Mouse (Mus musculus) small intestine, adult 2 months (tissue): ENCODE results near the gene Sgca. TPM values are rescaled to one million over a fixed set of nuclear protein-coding genes. Genes with fewer than 3 reads are reported as not detected.

Experiments
- H3K27ac ChIP-seq: fragments of 200-500 bp; 2 replicates; pipeline ENCODE4 v1.5.1; 2012; ENCODE audit warnings: low read depth, low read length, control low read depth, inconsistent platforms; ENCODE audit not compliant: insufficient read depth
- H3K27me3 ChIP-seq: fragments of 200-500 bp; 2 replicates; pipeline ENCODE4 v1.6.1; 2012; ENCODE audit warnings: mild to moderate bottlenecking, moderate library complexity, low read length, inconsistent platforms; ENCODE audit not compliant: control insufficient read depth, insufficient read depth
- H3K36me3 ChIP-seq: fragments of 200-500 bp; 2 replicates; pipeline ENCODE4 v1.6.1; 2012; ENCODE audit warnings: mild to moderate bottlenecking, low read length, control low read depth, inconsistent platforms; ENCODE audit not compliant: control insufficient read depth, insufficient read depth
- H3K4me1 ChIP-seq: fragments of 200-500 bp; 2 replicates; pipeline ENCODE4 v1.6.1; 2012; ENCODE audit warnings: low read length, inconsistent platforms, mixed read lengths; ENCODE audit not compliant: control insufficient read depth, insufficient read depth, insufficient read length
- H3K4me3 ChIP-seq: fragments of 200-500 bp; 2 replicates; pipeline ENCODE4 v1.5.1; 2012; ENCODE audit warnings: low read depth, mild to moderate bottlenecking, control low read depth, inconsistent platforms, low read length, moderate library complexity
- CTCF ChIP-seq: fragments of 200-500 bp; IDR thresholded peaks from 2 replicates; pipeline ENCODE4 v1.5.1; 2012; ENCODE audit warnings: low read depth, mild to moderate bottlenecking, control low read depth, inconsistent platforms, low read length, moderate library complexity, mixed read lengths; ENCODE audit not compliant: insufficient replicate concordance, insufficient read length; ENCODE audit errors: extremely low read depth
- POLR2A ChIP-seq: fragments of 200-500 bp; IDR thresholded peaks from 2 replicates; pipeline ENCODE4 v1.6.1; 2012; ENCODE audit warnings: low read depth, mild to moderate bottlenecking, control low read depth, inconsistent platforms, low read length, moderate library complexity
- WGBS: fragments of 180-500 bp; shearing (Covaris S2); methylation state at CpG from one replicate; pipeline ENCODE4 v1.1.7; 2018; 5-methylcytosine and 5-hydroxymethylcytosine counted together
- polyA plus RNA-seq: library from polyadenylated mRNA; depleted of rRNA; stranded (reverse); fragments of >200 nt; gene quantifications from 2 replicates; pipeline ENCODE4 v1.2.3, GENCODE M21; 2012; rRNA removed

The Sgca gene
- polyA plus RNA-seq, 1 experiment, result 1.7 TPM

- 56% methylated on average over 6 of the region's 6 CpGs for WGBS
- no peak overlapping the region for H3K4me3 ChIP-seq
- H3K27me3 ChIP-seq, result no peaks in the 10 kb centered on the region; the same call in 1 of the 2 replicates
- no peak for TF ChIP-seq POLR2A
- no peak for TF ChIP-seq CTCF
- H3K27ac ChIP-seq, result no peak overlapping the region
- peaks cover 7% of the 10 kb centered on the region for H3K4me1 ChIP-seq
- no peaks in the 10 kb centered on the region for H3K36me3 ChIP-seq
Observed at GRCm38 (mm10) chr11:94913302-94914090, 62.6 kb downstream of the Sgca start.

Other genes starting within 250 kb of the Sgca start
- 0.13 TPM in 1 of 2 replicates, not detected in the other for gene Cdc34b, start 234.5 kb downstream of the Sgca start, polyA plus RNA-seq
- 0.10 TPM in 1 of 2 replicates, not detected in the other for gene Tmem92, start 193.6 kb downstream of the Sgca start, polyA plus RNA-seq
- gene Col1a1, start 40.1 kb downstream of the Sgca start, polyA plus RNA-seq, result 49.0 and 51.1 TPM in 2 replicates
- 0.14 TPM in 1 of 2 replicates, not detected in the other for gene Hils1, start 8.7 kb downstream of the Sgca start, polyA plus RNA-seq
- 17.0 and 29.4 TPM in 2 replicates for gene Ppp1r9b, start 14.7 kb upstream of the Sgca start, polyA plus RNA-seq
- gene Samd14, start 33.6 kb upstream of the Sgca start, polyA plus RNA-seq, result 3.3 and 7.2 TPM in 2 replicates
- gene Pdk2, start 65.0 kb upstream of the Sgca start, polyA plus RNA-seq, result 67.7 and 167 TPM in 2 replicates
- 91.0 and 156 TPM in 2 replicates for gene Itga3, start 100.5 kb upstream of the Sgca start, polyA plus RNA-seq
- gene Dlx3, start 143.8 kb upstream of the Sgca start, polyA plus RNA-seq, result 0.13 and 0.33 TPM in 2 replicates
- gene Dlx4, start 169.9 kb upstream of the Sgca start, polyA plus RNA-seq, result not detected in 2 replicates